Mouse (Mus musculus) limb, embryonic 12.5 days (tissue): ENCODE measurements around the gene Allc. TPM values are rescaled to one million over a fixed set of nuclear protein-coding genes. Genes with fewer than 3 reads are reported as not detected.

ENCODE experiments used
- ATAC-seq: fragments of 200-750 bp; cut with Nextera tagmentation; 2 replicates; pipeline ENCODE4 v1.8.0; 2017; ENCODE audit warnings: low read depth, moderate TSS enrichment; ENCODE audit not compliant: insufficient number of reproducible peaks, insufficient read depth, low FRiP score, low TSS enrichment
- H3K27ac ChIP-seq: fragments of 300-500 bp; sonication (generic); 2 replicates; pipeline ENCODE4 v1.5.1; 2016; ENCODE audit warnings: mild to moderate bottlenecking, moderate library complexity
- H3K27me3 ChIP-seq: fragments of 300-500 bp; sonication (generic); 2 replicates; pipeline ENCODE4 v1.6.1; 2016; ENCODE audit warnings: mild to moderate bottlenecking, moderate library complexity
- H3K36me3 ChIP-seq: fragments of 300-500 bp; sonication (generic); 2 replicates; pipeline ENCODE4 v1.6.1; 2016; ENCODE audit warnings: mild to moderate bottlenecking, moderate library complexity
- H3K4me1 ChIP-seq: fragments of 300-500 bp; sonication (generic); replicated peaks from 2 replicates; pipeline ENCODE4 v1.6.1; 2016
- H3K4me2 ChIP-seq: fragments of 300-500 bp; sonication (generic); 2 replicates; pipeline ENCODE4 v1.6.1; 2016; ENCODE audit warnings: mild to moderate bottlenecking, moderate library complexity
- H3K4me3 ChIP-seq: fragments of 300-500 bp; sonication (generic); replicated peaks from 2 replicates; pipeline ENCODE4 v1.5.1; 2016; ENCODE audit warnings: mild to moderate bottlenecking
- H3K9ac ChIP-seq: fragments of 300-500 bp; sonication (generic); replicated peaks from 2 replicates; pipeline ENCODE4 v1.6.1; 2016; ENCODE audit warnings: mild to moderate bottlenecking, moderate library complexity
- H3K9me3 ChIP-seq: fragments of 300-500 bp; sonication (generic); 2 replicates; pipeline ENCODE4 v1.6.1; 2016; ENCODE audit warnings: mild to moderate bottlenecking, moderate library complexity
- WGBS: fragments of 180-500 bp; shearing (Covaris S2); methylation state at CpG from one replicate; pipeline ENCODE4 v1.1.7; 2016; 5-methylcytosine and 5-hydroxymethylcytosine counted together
- polyA plus RNA-seq: library from polyadenylated mRNA; unstranded; fragments of >200 nt; fragmentation: Nextera tagmentation; extraction: Ambion mirVana; gene quantifications from 2 replicates; pipeline ENCODE4 v1.2.1, GENCODE M21; 2016

Gene Allc
- polyA plus RNA-seq, 1 experiment from 2014 or later = not detected

GRCm38 (mm10) chr12:28579132-28579531 is 3.2 kb downstream of the Allc start:
- Histone ChIP-seq H3K4me3 (no peak overlapping the region), H3K36me3 (no peaks in the 10 kb centered on the region), H3K9me3 (no peaks in the 10 kb centered on the region), H3K4me2 (no peak overlapping the region), H3K27ac (no peak overlapping the region), H3K4me1 (no peaks in the 10 kb centered on the region), H3K9ac (no peak overlapping the region), H3K27me3 (no peaks in the 10 kb centered on the region)
- 35% methylated on average over 4 of the region's 4 CpGs for WGBS
- ATAC-seq = no peak

GRCm38 (mm10) chr12:28578147-28578546 is 4.2 kb downstream of the Allc start:
- Histone ChIP-seq H3K4me3 (no peak overlapping the region), H3K36me3 (no peaks in the 10 kb centered on the region), H3K27ac (no peak overlapping the region), H3K27me3 (no peaks in the 10 kb centered on the region), H3K9ac (no peak overlapping the region), H3K9me3 (no peaks in the 10 kb centered on the region), H3K4me2 (no peak overlapping the region), H3K4me1 (no peaks in the 10 kb centered on the region)
- WGBS = 82% methylated on average over 3 of the region's 3 CpGs
- ATAC-seq = no peak

DNA sequence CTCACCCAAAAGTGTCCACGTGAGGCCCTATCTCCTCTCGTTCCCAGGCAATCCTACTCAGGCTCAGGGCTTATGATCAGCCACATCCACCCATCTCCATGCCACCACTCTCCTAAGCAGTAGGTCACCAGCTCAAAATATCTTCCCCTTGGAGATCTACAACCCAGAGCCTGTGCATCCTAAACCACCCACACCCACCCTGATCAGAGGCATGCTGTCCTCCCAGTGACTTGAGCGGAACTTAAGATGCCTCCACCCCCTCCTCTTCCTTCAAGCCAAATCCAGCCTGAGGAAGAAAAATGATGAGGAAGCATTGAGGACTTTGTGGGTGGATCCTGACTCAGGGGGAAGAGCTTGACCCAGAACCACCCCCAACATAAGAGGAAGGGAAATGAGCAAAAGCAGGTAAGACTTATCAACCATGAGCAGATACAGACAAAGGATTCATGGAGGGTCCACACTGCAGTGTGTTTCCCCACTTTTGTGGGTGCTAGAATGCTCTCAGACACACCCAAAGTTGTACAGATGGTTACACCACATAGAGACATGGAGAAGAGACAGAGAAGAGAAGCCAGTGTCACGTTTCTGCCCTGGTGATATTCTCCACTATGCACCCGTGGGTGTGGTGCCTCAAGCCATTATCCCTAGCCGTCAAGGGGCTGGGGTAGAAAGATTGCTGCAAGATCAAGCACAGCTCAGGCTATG is 6.8 kb downstream of the Allc start:
- no peaks in the 10 kb centered on the region for H3K36me3 ChIP-seq
- H3K27me3 ChIP-seq = no peaks in the 10 kb centered on the region
- no peak overlapping the region for H3K9ac ChIP-seq
- H3K27ac ChIP-seq = no peak overlapping the region
- 70% methylated on average over 6 of the region's 6 CpGs for WGBS
- H3K9me3 ChIP-seq = no peaks in the 10 kb centered on the region
- no peaks in the 10 kb centered on the region for H3K4me1 ChIP-seq
- H3K4me3 ChIP-seq = no peak overlapping the region
- no peak overlapping the region for H3K4me2 ChIP-seq
- no peak for ATAC-seq

GRCm38 (mm10) chr12:28572241-28572640 is 10.1 kb downstream of the Allc start:
- ATAC-seq = no peak

DNA sequence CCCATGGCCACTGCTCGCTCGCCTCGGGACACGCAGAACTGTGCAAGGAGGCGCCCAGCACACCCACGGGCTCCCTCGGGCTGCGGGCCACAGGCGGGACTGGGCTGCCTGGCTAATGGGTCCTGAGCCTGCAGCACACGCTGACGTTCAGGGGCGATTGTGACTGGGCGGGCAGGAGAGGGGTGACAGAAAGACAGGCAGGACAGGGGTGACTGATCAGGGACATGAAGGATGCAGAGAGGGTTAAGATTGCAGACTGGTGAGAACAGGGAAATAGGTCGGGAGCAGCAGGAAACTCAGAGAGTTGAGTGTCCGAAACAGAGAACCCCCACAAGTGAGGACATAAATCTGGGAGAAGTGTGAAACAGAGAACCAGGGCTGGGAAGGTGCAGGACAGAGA is 30.0 kb downstream of the Allc start, which contains the start of gene Dcdc2c:
Gene Dcdc2c, minus strand, starts transcription at position 101 of the 400 bp plus-strand sequence.
- H3K27ac ChIP-seq = no peak within 1 kb of the TSS
- no peak for ATAC-seq
- no peaks in the 10 kb centered on the region for H3K36me3 ChIP-seq
- peaks cover 2% of the 10 kb centered on the region; the same call in 1 of the 2 replicates for H3K4me1 ChIP-seq
- H3K4me3 ChIP-seq = 0 out of 2 replicates have a peak within 1 kb of the TSS, but pooled peaks have one; percentile 8
- no peak within 1 kb of the TSS for H3K9ac ChIP-seq
- 67% methylated on average over 15 of the region's 15 CpGs for WGBS
- peak within 1 kb of the TSS; percentile 35 for H3K4me2 ChIP-seq
- H3K27me3 ChIP-seq = peaks cover 21% of the 10 kb centered on the region
- H3K9me3 ChIP-seq = no peaks in the 10 kb centered on the region

More at GRCm38 (mm10) chr12:28572241-28572640, 10.1 kb downstream of the Allc start:
- Histone ChIP-seq H3K9me3 (no peaks in the 10 kb centered on the region), H3K4me2 (no peak overlapping the region), H3K4me3 (no peak overlapping the region), H3K27me3 (no peaks in the 10 kb centered on the region), H3K4me1 (no peaks in the 10 kb centered on the region), H3K36me3 (no peaks in the 10 kb centered on the region), H3K9ac (no peak overlapping the region), H3K27ac (no peak overlapping the region)
- WGBS = 88% methylated on average over 2 of the region's 2 CpGs

GRCm38 (mm10) chr12:28551775-28552174 is 30.5 kb downstream of the Allc start:
- no peak for ATAC-seq
- Histone ChIP-seq H3K9ac (no peak overlapping the region), H3K27ac (no peak overlapping the region), H3K4me3 (0 out of 2 replicates have a peak overlapping the region, but pooled peaks have one; percentile 8), H3K36me3 (no peaks in the 10 kb centered on the region), H3K4me2 (peak overlapping the region; percentile 35), H3K4me1 (peaks cover 2% of the 10 kb centered on the region; the same call in 1 of the 2 replicates), H3K9me3 (no peaks in the 10 kb centered on the region), H3K27me3 (peaks cover 21% of the 10 kb centered on the region)
- WGBS = 66% methylated on average over 18 of the region's 18 CpGs

- Histone ChIP-seq H3K27ac (no peak overlapping the region), H3K27me3 (peaks cover 21% of the 10 kb centered on the region), H3K9me3 (no peaks in the 10 kb centered on the region), H3K4me1 (peaks cover 2% of the 10 kb centered on the region; the same call in 1 of the 2 replicates), H3K4me3 (no peak overlapping the region), H3K9ac (no peak overlapping the region), H3K36me3 (no peaks in the 10 kb centered on the region), H3K4me2 (no peak overlapping the region)
- no peak for ATAC-seq
- WGBS = 50% methylated on average over 4 of the region's 4 CpGs
These were observed 33.4 kb downstream of the Allc start for GRCm38 (mm10) chr12:28548887-28549286.

DNA sequence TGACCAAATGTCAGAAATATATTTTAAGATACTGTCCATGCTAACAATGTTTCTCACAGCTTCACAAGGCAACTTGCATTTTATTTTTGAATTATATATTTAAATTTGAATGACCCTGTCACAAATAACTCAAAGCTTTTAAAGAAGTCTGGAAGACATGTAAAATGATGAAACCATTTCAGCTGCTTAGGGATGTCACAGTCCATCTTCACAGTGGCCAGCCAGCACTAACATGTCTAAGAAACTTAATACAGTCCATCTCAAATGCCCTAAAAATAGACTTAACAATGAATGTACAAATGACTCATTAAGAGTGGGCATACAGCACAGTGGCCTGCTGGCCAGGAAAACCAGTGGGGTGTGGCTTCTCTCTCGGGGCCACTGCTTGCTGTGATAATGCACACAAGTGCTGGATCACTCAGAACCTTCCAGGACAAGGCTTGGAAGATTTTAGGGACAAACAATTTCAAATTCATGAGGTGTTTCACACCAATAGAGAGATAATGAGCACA is 68.0 kb downstream of the Allc start:
- no peak for ATAC-seq
- H3K27me3 ChIP-seq = no peaks in the 10 kb centered on the region
- no peak overlapping the region for H3K9ac ChIP-seq
- no peak overlapping the region for H3K4me2 ChIP-seq
- H3K36me3 ChIP-seq = no peaks in the 10 kb centered on the region
- no peak overlapping the region for H3K4me3 ChIP-seq
- H3K9me3 ChIP-seq = peaks cover 5% of the 10 kb centered on the region; the same call in 1 of the 2 replicates
- H3K27ac ChIP-seq = no peak overlapping the region
- no peaks in the 10 kb centered on the region for H3K4me1 ChIP-seq
- 56% methylated on average over 1 of the region's 1 CpGs for WGBS

- Histone ChIP-seq H3K9me3 (peaks cover 5% of the 10 kb centered on the region; the same call in 1 of the 2 replicates), H3K27ac (0 out of 2 replicates have a peak overlapping the region, but pooled peaks have one; percentile 12), H3K36me3 (no peaks in the 10 kb centered on the region), H3K4me1 (no peaks in the 10 kb centered on the region), H3K27me3 (no peaks in the 10 kb centered on the region), H3K9ac (no peak overlapping the region), H3K4me3 (no peak overlapping the region), H3K4me2 (no peak overlapping the region)
- 27% methylated on average over 5 of the region's 5 CpGs for whole genome bisulfite sequencing
- ATAC-seq = no peak
These were observed 72.5 kb downstream of the Allc start for GRCm38 (mm10) chr12:28509699-28510280.
